Mouse (Mus musculus) left cerebral cortex, adult 8-10 months (tissue): ENCODE data around the gene Dpf3. TPM values are rescaled to one million over a fixed set of nuclear protein-coding genes. Genes with fewer than 3 reads are reported as not detected.

Source experiments
- DNase-seq, 2 experiments: peaks; one replicate each; pipeline ENCODE4 v3.0.0; 2022; ENCODE audit warnings: low spot score in 2 of 2
- total RNA-seq, 4 experiments: library from RNA; stranded (reverse); gene quantifications; 2 replicates each; pipeline ENCODE4 v1.2.4; 2022

The Dpf3 gene
- total RNA-seq, 4 experiments from 2014 or later, result 4.0 to 8.0 (median 5.8) TPM

DNA sequence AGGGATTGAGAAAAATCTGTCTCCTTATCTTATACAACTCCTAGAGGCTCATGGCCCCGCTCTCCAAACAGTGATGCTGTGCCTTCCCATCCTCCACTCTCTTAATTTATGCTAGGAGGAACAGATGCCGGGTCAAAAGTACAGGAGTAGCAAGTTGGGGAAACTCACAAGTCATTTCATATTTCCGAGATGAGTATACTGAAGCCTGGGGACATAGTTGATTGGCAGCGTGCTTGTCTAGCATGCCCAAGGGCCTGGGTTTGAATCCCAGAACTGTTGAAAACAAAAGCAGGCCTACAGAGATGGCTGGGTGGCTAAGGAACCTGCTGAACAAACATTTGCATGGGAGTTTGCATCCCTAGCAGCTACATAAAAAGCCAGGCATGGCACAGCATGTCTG is 72.3 kb downstream of the Dpf3 start:
- no peak for DNase-seq

DNA sequence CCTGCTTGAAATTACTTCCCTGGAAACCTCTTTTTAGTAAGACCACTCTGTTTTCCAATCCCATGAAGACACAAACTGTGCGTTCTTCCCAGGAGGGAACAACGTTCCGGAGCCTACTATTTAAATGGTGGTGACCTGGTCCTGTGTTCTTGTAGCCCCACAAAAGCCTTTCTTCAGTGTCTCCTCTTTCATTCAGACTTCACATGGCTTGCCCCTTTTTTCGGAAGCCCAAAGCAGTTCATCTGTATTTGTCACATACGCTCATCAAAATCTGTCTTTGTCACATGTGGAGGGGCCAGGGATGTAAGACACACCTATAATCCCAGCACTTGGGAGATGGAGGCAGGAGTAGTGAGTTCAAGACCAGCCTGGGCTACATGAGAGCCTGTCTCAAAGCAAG is 73.8 kb downstream of the Dpf3 start:
- no peak for DNase-seq

DNA sequence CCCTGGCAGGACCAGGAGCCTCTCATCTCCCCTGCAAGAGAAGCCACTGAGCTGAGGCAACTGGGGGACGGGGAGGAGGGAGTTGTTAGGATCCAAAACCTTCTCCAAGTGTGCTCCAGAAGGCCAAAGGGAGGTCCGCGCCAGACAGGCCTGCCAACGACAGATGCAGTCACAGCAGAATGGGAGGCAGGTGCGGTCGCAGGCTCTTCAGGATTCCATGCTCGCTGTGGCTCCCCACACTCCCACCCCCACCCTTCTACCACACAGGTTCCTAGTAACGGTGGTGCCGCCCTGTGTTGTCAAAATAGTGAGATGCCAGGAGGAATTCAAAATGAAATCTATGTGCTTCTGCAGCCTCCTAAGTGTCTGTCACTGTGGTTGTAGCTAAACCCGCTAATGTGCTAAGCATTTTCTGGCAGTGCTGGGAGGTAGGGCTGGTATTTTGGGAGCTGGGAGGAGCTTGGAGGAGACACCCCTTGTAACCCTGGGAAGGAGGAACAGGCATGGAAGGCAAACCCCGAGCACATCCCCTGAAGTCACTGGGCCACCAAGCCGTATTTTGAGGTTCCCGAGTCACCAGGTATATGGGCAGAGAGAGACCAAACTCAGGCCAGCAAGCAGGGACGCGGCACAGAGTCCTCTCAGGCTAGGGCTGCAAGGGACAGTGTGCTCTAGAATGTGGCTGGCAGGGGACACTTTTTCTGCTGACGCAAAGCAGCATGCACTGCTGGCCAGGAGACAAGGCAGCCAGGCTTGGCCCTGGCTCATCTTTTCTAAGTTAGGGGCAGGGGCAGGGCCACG is 75.6 kb downstream of the Dpf3 start:
- DNase-seq, result peak; percentile 36 to 74

DNA sequence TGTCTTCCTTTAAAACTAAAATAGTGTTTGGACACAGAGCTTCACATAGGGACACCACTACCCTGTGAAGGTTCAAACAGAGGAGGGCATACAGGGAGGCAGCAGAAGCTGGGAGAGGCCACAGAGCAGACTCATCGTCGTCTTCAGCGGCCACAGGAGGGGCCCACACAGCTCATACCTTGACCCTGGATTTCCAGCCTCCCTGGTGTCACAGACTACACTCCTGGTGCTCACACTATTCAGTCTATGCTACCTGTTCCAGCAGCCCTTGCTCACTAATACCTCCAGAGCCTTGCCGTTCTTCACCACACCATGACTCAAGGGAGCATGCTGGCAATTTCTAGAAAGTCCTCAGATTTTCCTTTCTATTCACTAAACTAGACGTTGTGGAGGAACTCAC is 76.5 kb downstream of the Dpf3 start:
- DNase-seq, result no peak

DNA sequence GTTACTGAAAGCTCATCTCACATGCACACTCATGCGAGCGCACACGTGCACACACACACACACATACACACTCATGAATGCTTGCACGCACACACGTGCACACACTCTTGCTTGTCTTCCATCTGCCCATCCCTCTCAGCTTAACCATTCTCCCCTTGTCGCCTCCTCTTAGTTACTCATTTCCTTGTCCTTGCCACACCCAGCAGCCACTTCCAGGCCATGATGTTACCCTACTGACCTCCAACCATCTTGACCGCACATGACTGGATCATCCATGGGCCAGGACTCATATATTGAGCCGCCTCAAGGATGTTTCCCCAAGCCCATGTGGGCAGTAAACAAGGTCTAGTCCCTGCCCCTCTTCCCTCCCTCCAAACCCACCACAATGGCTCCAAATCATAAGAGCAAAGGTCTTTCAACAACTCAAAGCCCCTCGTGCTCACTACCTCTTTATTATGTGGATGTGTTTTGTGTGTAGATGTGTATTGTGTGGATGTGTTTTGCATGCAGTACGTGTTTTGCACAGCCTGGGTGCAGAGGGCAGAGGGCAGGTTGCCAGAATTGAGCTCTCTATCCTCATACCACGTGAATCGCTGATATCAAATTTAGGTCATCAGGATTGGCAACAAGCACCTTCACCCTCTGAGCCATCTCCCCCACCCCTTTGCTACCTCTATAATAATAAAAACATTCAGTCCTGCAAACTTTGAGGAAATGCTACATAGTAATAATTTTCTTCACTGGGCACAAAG is 82.0 kb downstream of the Dpf3 start:
- no peak for DNase-seq

DNA sequence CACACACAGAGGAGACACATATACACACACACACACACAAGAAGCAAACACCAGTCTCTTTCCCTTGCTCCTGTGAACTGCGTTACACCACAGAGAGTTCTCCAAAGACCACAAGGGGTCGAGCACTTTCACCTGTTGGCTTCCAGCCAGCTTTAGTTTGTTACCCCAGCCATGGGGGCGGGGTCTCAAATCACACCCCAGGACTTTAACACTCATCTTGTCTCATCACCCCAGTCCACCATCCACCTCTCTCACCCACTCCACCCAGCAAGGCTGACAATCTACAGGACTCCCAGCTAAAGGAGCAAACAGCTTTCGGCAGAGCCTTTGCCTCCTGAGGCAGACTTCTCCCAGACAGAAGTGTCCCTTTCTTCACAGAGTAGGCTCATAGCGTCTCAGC is 85.2 kb downstream of the Dpf3 start:
- DNase-seq, result no peak

DNA sequence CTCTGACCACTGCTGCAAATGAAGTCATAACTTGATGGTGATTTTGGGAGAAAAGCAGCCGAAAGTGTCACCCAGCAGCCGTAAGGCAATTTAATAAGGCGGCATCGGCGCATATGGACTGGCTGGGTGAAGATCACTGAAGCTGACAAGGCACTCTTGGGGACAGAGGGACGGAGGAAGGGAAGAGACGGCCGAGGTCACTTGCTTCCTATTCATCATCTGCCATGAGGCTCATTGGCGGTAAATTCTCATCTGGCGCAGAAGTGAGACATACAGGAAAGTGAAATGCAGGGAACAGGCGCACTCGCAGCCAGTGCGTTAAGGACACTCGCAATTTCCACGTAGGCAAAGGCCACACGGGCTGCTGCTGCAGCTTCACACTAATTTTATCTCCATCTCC is 95.5 kb downstream of the Dpf3 start:
- DNase-seq, result no peak

DNA sequence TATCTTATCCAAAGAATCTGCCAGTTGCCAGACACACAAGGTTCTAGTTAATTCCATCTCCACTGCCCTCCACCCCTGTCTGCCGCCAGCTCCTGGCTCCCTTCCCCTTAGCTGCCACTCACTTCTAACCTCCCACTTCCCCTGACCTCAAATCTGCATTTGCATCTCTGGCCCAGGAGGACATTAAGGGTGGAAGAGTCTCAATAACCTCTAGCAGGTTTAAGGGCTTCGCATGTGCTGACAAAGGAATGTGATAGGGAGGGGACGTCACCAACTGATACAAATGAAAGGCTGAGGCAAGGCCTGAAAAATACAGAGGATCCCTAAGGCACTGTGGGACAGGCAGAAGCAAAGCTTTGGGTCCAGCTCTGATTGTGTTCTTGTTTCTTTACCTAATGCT is 100.0 kb downstream of the Dpf3 start:
- no peak for DNase-seq

DNA sequence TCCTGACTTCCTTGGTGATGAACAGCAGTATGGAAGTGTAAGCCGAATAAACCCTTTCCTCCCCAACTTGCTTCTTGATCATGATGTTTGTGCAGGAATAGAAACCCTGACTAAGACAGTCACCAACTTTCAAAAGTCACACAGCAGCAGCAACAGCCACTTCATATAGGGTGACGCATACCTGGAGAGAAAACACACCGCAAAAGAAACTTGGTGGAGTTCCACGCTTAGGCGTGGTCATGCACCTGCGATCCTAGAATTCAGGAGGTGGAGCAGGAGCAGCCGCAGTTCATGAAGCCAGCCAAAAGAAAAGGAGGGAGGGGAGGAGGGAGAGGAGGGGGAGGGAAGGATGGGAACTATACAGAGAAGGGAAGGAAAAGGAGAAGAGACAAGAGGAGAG is 106.4 kb downstream of the Dpf3 start:
- no peak for DNase-seq

DNA sequence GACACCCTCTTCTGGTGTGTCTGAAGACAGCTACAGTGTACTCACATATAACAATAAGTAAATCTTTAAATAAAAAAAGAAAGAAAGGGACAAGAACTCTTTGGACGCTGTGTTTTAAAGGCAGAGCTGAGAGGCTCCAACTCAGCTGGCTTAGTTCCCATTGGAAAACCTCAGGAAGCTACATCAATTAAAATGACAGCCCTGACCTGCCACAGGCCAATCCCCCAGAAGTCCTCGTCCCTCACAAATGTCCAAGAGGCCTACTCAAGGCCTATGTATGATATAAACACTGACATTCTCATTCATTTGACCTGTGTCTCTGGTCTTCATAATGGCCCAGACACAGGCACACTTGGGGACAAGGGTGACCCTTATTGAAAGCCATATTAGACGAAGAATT is 107.5 kb downstream of the Dpf3 start:
- DNase-seq, result no peak

DNA sequence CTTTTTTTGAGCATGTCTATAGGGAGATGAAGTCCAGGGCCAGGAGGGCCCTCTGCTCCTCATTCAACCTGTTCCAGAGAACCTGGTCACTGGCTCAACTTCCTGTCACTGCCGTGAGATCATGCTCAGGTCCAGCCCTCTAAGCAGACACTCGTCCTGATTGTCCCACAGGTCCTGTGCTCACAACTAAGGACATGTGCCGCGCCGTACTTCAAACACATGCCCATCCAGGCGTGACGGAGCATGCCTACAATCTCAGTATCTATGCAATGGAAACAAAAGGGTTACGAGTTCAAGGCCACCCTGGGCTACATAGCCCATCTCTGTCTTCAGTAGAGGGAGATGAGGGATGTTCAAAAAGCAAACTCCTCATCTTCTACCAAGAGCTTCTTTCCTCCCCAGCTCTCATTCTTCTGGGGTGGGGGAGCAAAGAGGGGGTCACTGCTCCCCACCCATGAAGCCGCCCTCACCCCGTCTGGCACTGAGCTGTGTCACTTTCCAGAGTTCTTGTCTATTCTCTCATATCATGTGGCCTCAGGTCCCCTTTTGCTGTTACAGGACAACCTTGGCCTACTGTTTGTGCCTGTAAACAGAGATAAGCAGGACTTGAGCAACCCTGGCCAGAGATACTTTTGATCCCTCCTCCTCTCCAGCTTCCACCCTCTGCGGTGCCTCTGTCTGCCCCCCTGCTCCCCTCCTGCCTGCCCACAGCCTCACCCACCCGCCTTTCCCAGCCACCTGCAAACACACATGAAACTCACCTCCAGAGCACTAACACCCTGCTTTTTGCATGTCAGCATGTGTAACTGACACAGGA is 112.3 kb downstream of the Dpf3 start:
- DNase-seq, result no peak

DNA sequence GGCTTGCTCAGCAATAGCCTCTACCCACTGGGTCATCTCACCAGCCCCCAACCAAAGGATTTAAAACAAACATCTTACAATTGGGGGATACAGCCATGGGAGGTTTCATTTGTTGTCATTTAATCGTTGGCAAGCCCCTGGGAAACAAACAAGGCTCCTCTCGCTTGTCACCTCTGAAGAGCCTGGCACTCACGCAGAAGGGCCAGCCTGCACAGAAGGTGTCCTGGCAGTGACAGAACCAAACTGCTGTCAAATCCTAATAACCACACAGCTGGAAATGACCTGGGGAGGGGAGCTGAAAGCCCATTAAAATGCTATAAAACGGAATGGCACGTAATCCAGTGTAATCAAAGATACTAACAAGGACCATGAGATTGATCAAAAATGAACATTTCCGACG is 114.4 kb downstream of the Dpf3 start:
- DNase-seq, result no peak

DNA sequence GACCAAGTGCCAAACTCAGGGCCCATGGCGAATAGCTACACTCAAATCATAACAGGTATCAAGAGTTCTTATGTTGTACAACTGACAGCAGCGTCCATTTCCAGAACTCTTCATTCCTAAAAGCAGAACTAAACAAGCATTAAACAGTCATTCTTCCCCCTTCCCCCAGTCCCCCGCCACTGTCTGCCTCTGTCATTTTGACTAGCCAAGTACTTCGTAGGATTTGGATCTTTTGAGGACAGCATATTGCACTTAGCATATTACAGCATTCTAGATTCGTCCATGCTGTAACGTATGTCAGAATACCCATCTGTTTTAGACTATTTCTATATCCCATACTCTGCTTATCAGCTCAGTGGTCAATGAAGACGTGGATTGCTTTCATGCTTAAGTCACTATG is 115.2 kb downstream of the Dpf3 start:
- no peak for DNase-seq

DNA sequence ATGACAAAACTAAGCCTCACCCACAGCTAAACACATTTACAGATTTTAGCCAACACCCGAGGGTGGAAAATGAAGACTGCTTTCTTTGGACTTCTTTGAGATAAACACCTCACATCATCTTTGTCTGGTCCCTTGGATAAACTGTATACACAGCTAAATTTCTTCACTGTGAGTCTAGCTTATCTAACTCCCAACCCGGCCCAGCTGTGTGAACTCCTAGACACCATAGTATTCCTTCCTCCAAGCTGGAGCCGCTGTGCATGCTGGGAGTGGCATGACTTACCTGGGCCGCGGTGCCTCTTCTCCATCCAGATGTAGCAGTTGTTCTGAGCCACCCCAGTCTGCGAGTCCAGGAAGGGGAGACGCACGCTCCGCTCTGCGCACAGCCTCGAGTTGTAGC is 117.3 kb downstream of the Dpf3 start:
- DNase-seq, result no peak

DNA sequence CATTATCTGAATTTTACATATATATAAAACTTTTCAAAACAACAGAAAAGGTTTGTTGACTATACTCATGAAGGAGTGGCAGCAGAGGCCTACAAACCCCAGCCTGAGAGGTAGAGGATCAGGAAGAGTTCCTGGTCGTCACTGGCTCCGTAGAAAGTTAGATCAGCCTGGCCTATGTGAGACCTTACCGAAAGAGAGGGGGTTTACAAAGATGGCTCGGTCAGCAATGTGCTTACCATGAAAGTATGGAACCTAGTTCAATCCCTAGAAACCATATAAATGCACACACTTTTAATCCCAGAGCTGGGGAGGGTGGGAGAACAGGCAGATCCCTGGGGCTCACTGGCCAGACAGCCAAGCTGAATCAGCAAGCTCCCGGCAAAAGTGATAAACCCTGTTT is 118.1 kb downstream of the Dpf3 start:
- no peak for DNase-seq

DNA sequence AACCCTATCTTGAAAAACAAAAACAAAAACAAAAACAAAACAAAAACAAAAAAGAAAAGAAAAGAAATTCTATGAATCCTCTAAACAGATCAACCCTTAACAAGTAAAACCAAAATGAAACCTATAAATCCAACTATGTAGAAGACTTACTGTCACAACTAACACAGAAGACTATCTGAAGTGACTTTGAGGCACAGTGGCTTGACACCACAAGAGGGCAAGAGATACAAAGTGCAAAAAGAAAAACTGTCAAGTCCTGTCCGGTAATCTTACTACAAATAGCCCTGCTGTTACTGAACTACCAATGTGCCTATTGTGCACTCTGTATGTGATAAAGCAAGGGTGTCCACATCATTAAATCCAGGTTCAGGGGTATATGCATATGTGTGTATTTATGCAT is 120.0 kb downstream of the Dpf3 start:
- DNase-seq, result no peak

DNA sequence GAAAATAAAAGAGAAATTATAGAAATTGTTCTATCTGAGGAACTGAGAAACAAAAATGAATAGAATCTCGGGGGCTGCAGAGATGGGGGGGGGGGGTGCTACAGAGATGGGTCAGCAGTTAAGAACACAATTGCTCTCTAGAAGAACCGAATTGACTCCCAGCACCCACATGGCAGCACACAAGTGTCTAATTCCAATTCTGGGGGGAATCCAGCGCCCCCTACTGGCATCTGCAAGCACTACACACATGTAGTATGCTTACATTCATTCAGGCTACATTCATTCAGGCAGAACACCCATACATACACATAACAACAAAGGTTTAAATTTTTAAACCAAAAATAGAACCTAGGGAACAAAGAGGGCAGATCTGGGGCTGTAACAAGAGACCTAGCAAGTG is 122.7 kb downstream of the Dpf3 start:
- no peak for DNase-seq

DNA sequence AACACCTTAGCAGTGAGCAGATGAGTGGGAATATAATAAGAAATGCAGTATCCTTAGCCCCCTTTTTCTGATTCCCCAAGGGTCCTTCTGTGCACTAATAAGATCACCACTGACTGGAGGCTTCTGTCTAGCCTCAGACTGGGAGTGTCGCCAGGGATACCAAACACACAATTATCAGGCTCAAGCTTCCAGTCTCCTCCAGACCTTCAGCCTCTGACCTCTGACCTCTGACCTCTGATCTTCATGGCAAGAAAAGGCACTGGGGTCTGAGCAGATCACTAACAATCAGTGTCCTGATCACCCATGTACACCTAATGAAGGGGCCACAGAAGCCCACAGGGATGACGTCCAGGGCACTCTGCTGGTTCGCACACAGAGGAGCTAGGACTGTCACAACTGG is 125.7 kb downstream of the Dpf3 start:
- DNase-seq, result no peak

DNA sequence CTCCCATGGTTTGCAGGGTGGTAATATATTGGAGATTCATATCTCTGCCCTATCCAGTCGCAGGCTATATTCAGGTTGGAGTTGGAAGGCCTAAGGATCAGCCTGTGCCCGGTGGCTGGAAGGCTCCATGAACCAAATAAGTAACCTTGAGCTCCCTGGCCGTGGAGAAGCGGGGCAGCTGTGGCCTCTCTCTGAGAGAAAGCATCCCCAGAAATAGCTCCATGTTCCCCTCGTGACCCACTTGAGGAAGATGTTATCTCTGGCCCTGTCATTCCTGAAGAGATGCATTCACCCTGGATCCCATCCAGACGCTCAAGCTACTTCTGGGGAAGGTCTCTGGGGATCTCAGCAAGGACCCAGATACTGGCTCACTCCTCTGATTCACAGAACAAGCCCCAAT is 134.9 kb downstream of the Dpf3 start:
- DNase-seq, result no peak

DNA sequence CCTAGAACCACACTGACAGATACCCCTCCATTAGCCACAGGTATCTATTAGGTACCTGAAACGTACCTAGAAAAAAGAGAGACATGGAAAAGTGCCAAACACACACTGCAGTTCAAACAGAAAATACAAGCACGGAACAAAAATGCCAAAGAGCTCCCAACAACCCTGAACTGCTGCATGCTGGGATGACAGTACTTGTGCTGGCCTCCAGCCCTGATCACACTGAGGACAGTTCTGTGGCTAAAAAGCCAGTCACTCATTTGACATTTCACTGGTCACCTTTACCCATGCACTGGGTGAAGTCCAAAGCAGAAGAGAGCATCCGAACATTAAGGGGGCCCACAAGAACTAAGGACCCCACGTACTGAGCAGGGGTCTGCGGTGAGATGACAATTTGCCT is 137.8 kb downstream of the Dpf3 start:
- DNase-seq, result no peak

DNA sequence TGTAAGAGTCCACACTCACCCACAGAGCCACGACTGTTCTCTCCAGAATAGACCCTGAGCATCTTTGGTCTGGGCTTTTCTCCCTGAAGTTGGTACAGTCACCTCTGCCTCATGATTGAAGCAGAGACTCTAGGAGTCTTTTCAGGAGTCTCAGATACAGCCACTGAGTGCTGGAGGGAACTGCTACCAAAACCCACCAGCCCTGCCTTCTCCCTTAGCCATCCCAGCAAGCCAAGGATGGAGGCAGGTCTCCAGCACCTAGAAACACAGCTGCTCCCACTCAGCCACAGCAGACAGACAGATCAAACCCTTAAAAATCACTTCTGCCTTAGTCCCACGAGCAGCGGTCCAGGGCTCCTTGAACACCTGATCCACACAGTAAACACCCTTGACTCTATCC is 139.3 kb downstream of the Dpf3 start:
- no peak for DNase-seq

DNA sequence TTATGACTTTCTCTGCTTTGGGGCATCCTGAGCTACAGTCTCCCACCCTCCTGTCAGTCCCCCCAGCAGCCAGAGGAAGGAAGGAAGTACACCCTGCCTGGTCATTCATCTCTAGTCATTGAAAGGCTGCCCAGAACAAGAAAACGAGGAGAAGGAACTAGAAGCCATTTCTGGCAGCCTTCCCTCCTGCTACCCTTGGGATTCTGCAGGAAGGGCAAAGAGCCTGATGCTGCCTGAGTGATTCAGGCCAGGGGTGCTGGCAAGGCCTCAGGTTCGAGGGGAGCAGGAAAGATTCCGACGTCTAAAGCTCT is 144.7 kb downstream of the Dpf3 start:
- DNase-seq, result peak in 1 of 2 experiments; percentile 54
